In the genomic region with DNA sequence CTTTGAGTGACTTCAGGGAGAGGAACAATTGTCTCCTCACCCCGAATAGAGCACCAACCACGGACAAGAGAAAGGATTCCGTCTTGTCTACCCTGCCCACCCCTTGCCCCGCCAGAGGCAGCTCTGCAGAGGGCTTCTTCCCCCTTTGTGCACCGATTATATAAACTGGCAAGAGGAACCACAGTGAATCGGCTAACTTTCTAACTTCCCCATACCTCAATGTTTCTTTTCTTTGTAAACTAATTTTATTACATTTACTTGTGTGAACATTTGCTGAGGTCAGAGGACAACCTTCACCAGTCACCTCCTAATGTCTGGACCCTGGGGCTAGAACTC, we compare ENCODE assay signal across 7 mouse cellular contexts. TPM values are rescaled to one million over a fixed set of nuclear protein-coding genes. Genes with fewer than 3 reads are reported as not detected.
DNase-seq lines count a peak whose midpoint lies in the region; ATAC-seq lines count a peak whose summit lies in the region.

A gene (minus strand): TSS at position 210 of the 336 bp plus-strand sequence.

- H3K9me3 ChIP-seq in forebrain, embryonic 12.5 days = no peaks in the 10 kb centered on the region
- H3K9me3 ChIP-seq in hindbrain, embryonic 10.5 days = no peaks in the 10 kb centered on the region
- H3K9me3 ChIP-seq in liver, embryonic 12.5 days (replicated peaks) = no peaks in the 10 kb centered on the region

- H3K4me1 ChIP-seq in forebrain, embryonic 12.5 days = peaks cover 13% of the 10 kb centered on the region
- H3K4me1 ChIP-seq in hindbrain, embryonic 10.5 days (replicated peaks) = peaks cover 24% of the 10 kb centered on the region
- peaks cover 40% of the 10 kb centered on the region for H3K4me1 ChIP-seq in liver, embryonic 12.5 days

- peak within 1 kb of the TSS; percentile 93 for H3K4me2 ChIP-seq in forebrain, embryonic 12.5 days
- H3K4me2 ChIP-seq in liver, embryonic 12.5 days = peak within 1 kb of the TSS; percentile 93

- WGBS in forebrain, embryonic 12.5 days = 16% methylated on average over 6 of the region's 6 CpGs
- 18% methylated on average over 6 of the region's 6 CpGs for WGBS in hindbrain, embryonic 10.5 days
- WGBS in liver, embryonic 12.5 days (ENCODE audit: insufficient replicate concordance) = 2% methylated on average over 6 of the region's 6 CpGs

- ATAC-seq in forebrain, embryonic 12.5 days (ENCODE audit: low FRiP score) = no peak
- no peak; the same call in 1 of the 2 replicates for ATAC-seq in liver, embryonic 12.5 days

- H3K4me3 ChIP-seq in forebrain, embryonic 12.5 days (replicated peaks) = peak within 1 kb of the TSS; percentile 76
- H3K4me3 ChIP-seq in hindbrain, embryonic 10.5 days = peak within 1 kb of the TSS; percentile 93
- H3K4me3 ChIP-seq in liver, embryonic 12.5 days = peak within 1 kb of the TSS; percentile 88

- no peaks in the 10 kb centered on the region for H3K27me3 ChIP-seq in forebrain, embryonic 12.5 days
- 0 out of 2 replicates have a peak, but pooled peaks cover 2% of the 10 kb centered on the region for H3K27me3 ChIP-seq in hindbrain, embryonic 10.5 days (ENCODE audit: insufficient read depth, poor library complexity, severe bottlenecking)
- H3K27me3 ChIP-seq in liver, embryonic 12.5 days (replicated peaks) = no peaks in the 10 kb centered on the region

- no peak for DNase-seq in urinary bladder, adult 2 months (ENCODE audit: low spot score)
- DNase-seq in urinary bladder, postnatal 25 days (ENCODE audit: low spot score) = no peak
- DNase-seq in hindbrain, embryonic 10.5 days (ENCODE audit: low spot score) = no peak
- DNase-seq in frontal cortex, postnatal 14 days (ENCODE audit: low spot score in 2 of 2) = no peak
- DNase-seq in kidney, postnatal 10 days = no peak

- H3K36me3 ChIP-seq in forebrain, embryonic 12.5 days (replicated peaks) = no peaks in the 10 kb centered on the region
- peaks cover 18% of the 10 kb centered on the region for H3K36me3 ChIP-seq in hindbrain, embryonic 10.5 days
- peaks cover 11% of the 10 kb centered on the region; the same call in 1 of the 2 replicates for H3K36me3 ChIP-seq in liver, embryonic 12.5 days

- H3K9ac ChIP-seq in forebrain, embryonic 12.5 days = peak within 1 kb of the TSS; percentile 89
- peak within 1 kb of the TSS; percentile 94 for H3K9ac ChIP-seq in liver, embryonic 12.5 days

- H3K27ac ChIP-seq in forebrain, embryonic 12.5 days = peak within 1 kb of the TSS; percentile 95
- H3K27ac ChIP-seq in hindbrain, embryonic 10.5 days = peak within 1 kb of the TSS; percentile 98
- H3K27ac ChIP-seq in liver, embryonic 12.5 days = peak within 1 kb of the TSS; percentile 97

RNA-seq across cellular contexts. Expression of the gene that starts here (rescaled TPM):
- 55.1 and 55.2 TPM in 2 replicates for polyA plus RNA-seq in urinary bladder, adult 2 months (2012; rRNA removed)
- 153 and 158 TPM in 2 replicates for polyA plus RNA-seq in forebrain, embryonic 12.5 days (2016; fragmentation: Nextera tagmentation; extraction: Ambion mirVana)
- 201 and 236 TPM in 2 replicates for polyA plus RNA-seq in hindbrain, embryonic 10.5 days (2016; fragmentation: Nextera tagmentation; extraction: Ambion mirVana)
- 135 and 145 TPM in 2 replicates for polyA plus RNA-seq in liver, embryonic 12.5 days (2016; fragmentation: Nextera tagmentation; extraction: Ambion mirVana)
